Mouse (Mus musculus): ENCODE data around the gene Epb42.
A peak's percentile ranks its signal among the peaks of the same experiment; 100 is the strongest.
"Not testable (repeated sequence)": the region's sequence is repeated elsewhere in the genome, so short reads cannot be mapped to it uniquely, and the experiment has no call there.

Gene Epb42

GRCm38 (mm10) chr2:121036733-121037341 lies at the start of gene Epb42:
Gene Epb42 (minus strand): TSS chr2:121037072.
- no peak for DNase-seq

GRCm38 (mm10) chr2:121085480-121086185 lies 48.8 kb upstream of the Epb42 start, which contains the start of gene Tgm5:
Gene Tgm5 (minus strand): TSS chr2:121085841.
- no peak for DNase-seq

- DNase-seq = no peak
These were observed 45.8 kb upstream of the Epb42 start for GRCm38 (mm10) chr2:121082626-121083025.

- DNase-seq = no peak
These were observed 37.9 kb upstream of the Epb42 start for GRCm38 (mm10) chr2:121074747-121075146.

- DNase-seq = no peak
These were observed 35.0 kb upstream of the Epb42 start for GRCm38 (mm10) chr2:121071871-121072270.

GRCm38 (mm10) chr2:121069506-121069905 lies 32.6 kb upstream of the Epb42 start:
- DNase-seq = no peak

- DNase-seq = no peak
These were observed 30.2 kb upstream of the Epb42 start for GRCm38 (mm10) chr2:121067116-121067515.

GRCm38 (mm10) chr2:121061315-121061714 lies 24.4 kb upstream of the Epb42 start:
- DNase-seq = no peak

GRCm38 (mm10) chr2:121057997-121058396 lies 21.1 kb upstream of the Epb42 start:
- DNase-seq = no peak

- DNase-seq = no peak
These were observed 19.0 kb upstream of the Epb42 start for GRCm38 (mm10) chr2:121055915-121056314.

GRCm38 (mm10) chr2:121054060-121054459 lies 17.2 kb upstream of the Epb42 start:
- no peak for DNase-seq

- no peak for DNase-seq
These were observed 15.3 kb upstream of the Epb42 start for GRCm38 (mm10) chr2:121052176-121052575.

GRCm38 (mm10) chr2:121045653-121046052 lies 8.8 kb upstream of the Epb42 start:
- no peak for DNase-seq

- DNase-seq = peak; percentile 8
These were observed 4.2 kb upstream of the Epb42 start for GRCm38 (mm10) chr2:121041098-121041497.

GRCm38 (mm10) chr2:121039382-121039781 lies 2.5 kb upstream of the Epb42 start:
- no peak for DNase-seq

- DNase-seq = not testable (repeated sequence)
These were observed 2.0 kb upstream of the Epb42 start for GRCm38 (mm10) chr2:121038851-121039250.

GRCm38 (mm10) chr2:121022918-121023317 lies 14.0 kb downstream of the Epb42 start:
- DNase-seq = no peak

GRCm38 (mm10) chr2:121017151-121017550 lies 19.7 kb downstream of the Epb42 start:
- no peak for DNase-seq

GRCm38 (mm10) chr2:121016226-121016625 lies 20.6 kb downstream of the Epb42 start:
- DNase-seq = no peak

- DNase-seq = no peak
These were observed 21.4 kb downstream of the Epb42 start for GRCm38 (mm10) chr2:121015507-121015906.

- DNase-seq = no peak
These were observed 24.2 kb downstream of the Epb42 start for GRCm38 (mm10) chr2:121012676-121013075.

GRCm38 (mm10) chr2:121009071-121009677 lies 27.7 kb downstream of the Epb42 start:
- no peak for DNase-seq

- no peak for DNase-seq
These were observed 28.2 kb downstream of the Epb42 start for GRCm38 (mm10) chr2:121008664-121009007.
